Mouse (Mus musculus) lung, adult 2 months (tissue): Measurements from ENCODE around the gene Itprip.

Experiments
- CTCF ChIP-seq: fragments of 200-500 bp; IDR thresholded peaks from 2 replicates; pipeline ENCODE4 v1.5.1; 2011; ENCODE audit warnings: mild to moderate bottlenecking, low read length, control low read depth; ENCODE audit not compliant: insufficient read depth
- POLR2A ChIP-seq: fragments of 200-500 bp; IDR thresholded peaks from 2 replicates; pipeline ENCODE4 v1.6.1; 2011; ENCODE audit warnings: low read depth, mild to moderate bottlenecking, control low read depth, low read length, borderline replicate concordance; ENCODE audit errors: extremely low read depth

DNA sequence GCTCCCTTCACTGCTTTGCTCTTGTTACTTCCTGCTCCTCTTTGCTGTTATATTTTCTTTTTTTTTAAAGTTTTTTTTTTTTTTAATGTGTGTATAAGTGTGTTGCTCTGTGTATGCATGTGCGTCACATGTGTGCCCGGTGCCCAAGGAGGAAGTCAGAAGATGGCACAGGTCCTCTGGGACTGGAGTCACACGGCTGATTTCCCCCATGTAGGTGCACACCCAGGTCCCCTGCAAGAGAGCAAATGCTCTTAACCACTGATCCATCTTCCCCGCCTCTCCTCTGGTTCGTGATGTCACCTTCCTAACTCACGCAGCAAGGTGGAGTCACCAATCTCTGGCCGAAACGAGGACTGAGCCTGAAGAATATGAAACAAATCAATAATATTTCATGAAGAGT, 31.1 kb downstream of the Itprip start:
- no peak for TF ChIP-seq CTCF
- TF ChIP-seq POLR2A: no peak
